Mouse (Mus musculus): ENCODE results near the gene Ctps2. TPM values are rescaled to one million over a fixed set of nuclear protein-coding genes. Genes with fewer than 3 reads are reported as not detected.

The Ctps2 gene
- polyA plus RNA-seq, 1 experiment from 2014 or later = 91.1 TPM

GRCm38 (mm10) chrX:163063936-163064335 lies 162.9 kb downstream of the Ctps2 start:
- H3K4me1 ChIP-seq (ENCODE audit: control insufficient read depth, insufficient read depth, low read depth, low read length) = no peaks in the 10 kb centered on the region
- H3K4me2 ChIP-seq (ENCODE audit: low read length) = no peak overlapping the region
- no peaks in the 10 kb centered on the region for H3K27me3 ChIP-seq (replicated peaks; ENCODE audit: control insufficient read depth, insufficient read depth, low read length)
- no peaks in the 10 kb centered on the region for H3K36me3 ChIP-seq (ENCODE audit: control insufficient read depth, insufficient read depth, low read length)
- no peak overlapping the region for H3K9ac ChIP-seq (ENCODE audit: low read depth, low read length)
- H3K9me3 ChIP-seq (ENCODE audit: control insufficient read depth, low read length) = no peaks in the 10 kb centered on the region
- 78% methylated on average over 1 of the region's 1 CpGs for WGBS
- no peak for ATAC-seq
- H3K4me3 ChIP-seq (ENCODE audit: low read length) = no peak overlapping the region
- no peak overlapping the region for H3K27ac ChIP-seq (ENCODE audit: low read depth, low read length)

MicroRNAs encoded within 50 kb of the gene (microRNA counts, 519-probe panel; counts per million panel counts)
- 2,262 counts per million, percentile 49 among the panel's probes with 10 or more counts for microRNA mmu-miR-3473

Small RNAs within 50 kb of the gene (microRNA-seq; reads per million reads assigned to microRNA genes)
- gene Mir3473a = not detected

Other genes starting within 250 kb of the Ctps2 start
- 247 and 258 TPM in 2 replicates for gene Rbbp7, start 140.8 kb upstream of the Ctps2 start, polyA plus RNA-seq (2015; fragmentation: Nextera tagmentation; extraction: Ambion mirVana)
- gene Txlng, start 71.8 kb upstream of the Ctps2 start, polyA plus RNA-seq (2015; fragmentation: Nextera tagmentation; extraction: Ambion mirVana) = 11.8 and 12.3 TPM in 2 replicates
- gene Syap1, start 12.8 kb upstream of the Ctps2 start, polyA plus RNA-seq (2015; fragmentation: Nextera tagmentation; extraction: Ambion mirVana) = 31.4 and 33.7 TPM in 2 replicates
- gene S100g, start 63.4 kb downstream of the Ctps2 start, polyA plus RNA-seq (2015; fragmentation: Nextera tagmentation; extraction: Ambion mirVana) = 0.62 and 1.7 TPM in 2 replicates

All from hindbrain, embryonic 16.5 days (tissue).